Mouse (Mus musculus) leukemia stem cell, adult 10-12 weeks (primary cell): ENCODE measurements around the gene 1110012L19Rik. TPM values are rescaled to one million over a fixed set of nuclear protein-coding genes. Genes with fewer than 3 reads are reported as not detected.

ENCODE experiments used
- polyA plus RNA-seq: library from polyadenylated mRNA; stranded (reverse); fragments of >175 nt; gene quantifications from 2 replicates; pipeline ENCODE4 v1.2.3, GENCODE M21; 2012; ENCODE audit warnings: low replicate concordance

1110012L19Rik gene
- 0.66 TPM in 1 of 2 replicates, not detected in the other for polyA plus RNA-seq

DNA sequence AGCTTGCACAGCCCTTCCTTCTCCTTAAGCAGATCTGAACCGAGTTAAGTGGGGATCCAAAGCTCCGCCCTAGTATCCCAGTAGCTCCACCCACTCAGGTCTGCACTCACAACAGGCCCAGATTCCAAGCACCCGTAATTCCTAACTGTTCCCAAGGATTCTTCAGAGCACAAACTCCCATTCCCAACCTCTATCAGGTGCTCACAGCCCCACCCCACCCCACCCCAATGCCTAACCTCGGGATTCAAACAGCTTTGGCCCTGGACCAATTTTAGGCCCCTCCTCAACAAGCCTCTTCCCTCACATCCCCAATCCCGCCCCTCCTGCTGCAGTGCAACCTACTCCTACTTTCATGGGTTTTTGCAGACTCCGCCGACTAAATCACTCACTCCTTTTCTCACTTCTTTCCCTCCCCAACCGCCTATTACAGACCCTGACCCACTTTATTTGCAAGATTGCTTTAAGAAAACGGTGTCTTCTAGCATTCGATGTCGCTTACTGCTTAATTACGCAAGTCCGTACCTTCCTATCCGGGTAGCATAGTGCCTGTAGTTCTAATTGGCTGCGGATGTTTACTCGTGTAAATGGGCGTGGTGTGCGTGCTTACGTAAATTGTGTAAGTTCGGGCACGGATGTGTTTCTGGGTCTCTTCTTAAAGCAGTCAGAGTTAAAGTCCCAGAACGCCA lies at the start of gene 1110012L19Rik:
Gene 1110012L19Rik, plus strand, starts transcription at position 602 of the 686 bp plus-strand sequence.

DNA sequence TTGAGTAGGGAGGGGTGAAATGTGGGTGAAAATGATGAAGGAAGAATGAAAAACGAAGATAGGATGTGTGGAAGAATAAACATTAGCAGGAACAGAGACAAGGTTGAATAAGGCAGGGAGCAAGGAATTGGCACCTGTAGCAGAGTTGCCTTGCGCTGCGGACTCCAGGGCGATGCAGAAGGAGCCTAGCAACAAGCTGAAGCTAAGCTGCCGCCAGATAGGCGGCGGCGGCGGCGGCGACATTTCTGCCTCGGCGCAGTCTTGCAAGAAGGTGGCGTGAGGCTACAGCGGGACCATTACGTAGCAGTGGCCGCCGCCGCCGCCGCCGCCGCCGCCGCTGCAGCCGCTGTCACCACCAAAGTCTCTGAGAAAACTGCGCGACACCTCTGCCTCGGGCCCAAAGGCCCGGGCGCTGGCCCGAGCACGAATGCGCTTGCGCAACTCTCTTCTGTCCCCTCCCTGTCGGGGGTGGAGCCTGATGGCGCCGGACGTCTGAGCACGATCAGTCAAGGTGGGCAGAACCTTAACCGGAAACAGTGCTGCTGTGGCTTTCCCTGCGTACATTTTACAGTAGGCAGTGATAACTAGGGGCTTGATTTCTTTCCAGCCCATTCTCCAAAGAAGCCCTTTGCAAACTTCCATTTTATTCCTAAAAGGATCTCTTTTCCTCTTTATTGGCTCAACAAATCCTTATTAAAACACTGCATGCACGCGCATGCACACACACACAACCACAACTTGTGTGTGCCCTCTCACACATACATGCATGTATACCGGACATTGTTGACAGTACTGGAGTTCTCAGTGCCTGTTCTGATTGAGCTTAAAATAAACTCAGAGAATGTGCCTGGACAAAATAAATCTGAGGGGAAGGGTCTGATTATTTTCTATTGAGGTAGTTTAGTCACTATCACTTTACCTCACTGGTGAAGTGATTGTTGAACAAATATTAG lies 20.7 kb upstream of the 1110012L19Rik start, which contains the start of gene Ids:
Gene Ids, minus strand, starts transcription at position 424 of the 953 bp plus-strand sequence.

Other genes with a start within 250 kb of the 1110012L19Rik start
- 1.1 and 4.7 TPM in 2 replicates for gene Ids, start 20.8 kb upstream of the 1110012L19Rik start, polyA plus RNA-seq
- gene Tmem185a, start 91.3 kb downstream of the 1110012L19Rik start, polyA plus RNA-seq = 9.1 and 18.1 TPM in 2 replicates